Mouse (Mus musculus): ENCODE measurements at regions not wholly inside any gene's neighbourhood (a gene's known extent, or its start where the extent isn't known, plus 50 kb on each side); places are given as distances from the start of the nearest gene placed in this dataset.
"Not testable (repeated sequence)": the region's sequence is repeated elsewhere in the genome, so short reads cannot be mapped to it uniquely, and the experiment has no call there.

GRCm38 (mm10) chr7:64101679-64102078 lies 52.0 kb upstream of the Trpm1 start:
- no peak for DNase-seq (ENCODE audit: low spot score in 2 of 2)

- DNase-seq (ENCODE audit: low spot score in 2 of 2) = no peak
These were observed 54.0 kb upstream of the Trpm1 start for GRCm38 (mm10) chr7:64099606-64100005.

- no peak for DNase-seq (ENCODE audit: low spot score in 2 of 2)
These were observed 63.6 kb upstream of the Trpm1 start for GRCm38 (mm10) chr7:64090067-64090466.

DNA sequence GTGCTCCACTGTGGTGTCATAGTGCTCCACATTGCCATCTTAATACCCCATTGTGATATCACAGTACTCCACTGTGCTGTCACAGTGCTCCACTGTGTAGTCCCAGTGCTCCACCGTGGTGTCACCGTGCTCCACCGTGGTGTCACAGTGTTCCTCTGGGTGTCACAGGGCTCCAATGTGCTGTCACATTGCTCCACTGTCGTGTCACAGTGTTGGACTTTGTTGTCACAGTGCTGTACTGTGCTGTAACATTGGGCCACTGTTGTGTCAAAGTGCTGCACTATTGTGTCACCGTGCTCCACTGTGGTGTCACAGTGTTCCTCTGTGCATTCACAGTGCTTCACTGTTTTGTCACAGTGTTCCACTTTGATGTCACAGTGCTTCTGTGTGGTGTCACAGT lies 64.6 kb upstream of the Trpm1 start:
- DNase-seq (ENCODE audit: low spot score in 2 of 2) = no peak

GRCm38 (mm10) chr7:64083978-64084377 lies 69.7 kb upstream of the Trpm1 start:
- not testable (repeated sequence) for DNase-seq (ENCODE audit: low spot score in 2 of 2)

GRCm38 (mm10) chr7:64082651-64083050 lies 71.0 kb upstream of the Trpm1 start:
- DNase-seq (ENCODE audit: low spot score in 2 of 2) = no peak

DNA sequence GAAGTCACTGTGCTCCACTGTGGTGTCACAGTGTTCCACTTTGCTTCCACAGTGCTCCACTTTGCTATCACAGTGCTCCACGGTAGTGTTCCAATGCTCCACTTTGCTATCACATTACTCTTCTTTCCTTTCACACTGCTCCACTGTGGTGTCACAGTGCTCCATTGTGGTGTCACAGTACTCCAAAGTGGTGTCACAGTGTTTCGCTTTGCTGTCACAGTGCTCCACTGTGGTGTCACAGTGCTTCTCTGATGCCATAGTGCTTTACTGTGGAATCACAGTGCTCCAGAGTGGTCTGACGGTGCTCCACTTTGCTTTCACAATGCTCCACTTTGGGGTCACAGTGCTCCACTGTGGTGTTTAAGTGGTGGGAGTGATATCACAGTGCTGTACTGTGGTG lies 71.4 kb upstream of the Trpm1 start:
- DNase-seq (ENCODE audit: low spot score in 2 of 2) = no peak

GRCm38 (mm10) chr7:64081618-64082017 lies 72.0 kb upstream of the Trpm1 start:
- no peak for DNase-seq (ENCODE audit: low spot score in 2 of 2)

GRCm38 (mm10) chr7:64081019-64081418 lies 72.6 kb upstream of the Trpm1 start:
- DNase-seq (ENCODE audit: low spot score in 2 of 2) = no peak

GRCm38 (mm10) chr7:64079301-64079700 lies 74.3 kb upstream of the Trpm1 start:
- DNase-seq (ENCODE audit: low spot score in 2 of 2) = no peak

DNA sequence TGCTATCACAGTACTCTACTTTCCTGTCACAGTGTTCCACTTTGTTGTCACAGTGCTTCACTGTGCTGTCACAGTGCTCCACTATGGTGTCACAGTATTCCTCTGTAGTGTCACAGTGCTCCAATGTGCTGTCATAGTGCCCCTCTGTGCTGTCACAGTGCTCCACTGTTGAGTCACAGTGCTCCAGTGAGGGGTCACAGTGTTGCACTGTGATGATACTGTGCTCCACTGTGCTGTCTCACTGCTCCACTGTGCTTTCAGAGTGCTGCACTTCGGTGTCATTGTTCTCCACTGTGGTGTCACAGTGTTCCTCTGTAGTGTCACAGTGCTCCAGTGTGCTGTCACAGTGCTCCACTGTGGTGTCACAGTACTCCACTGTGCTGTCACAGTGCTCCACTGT lies 75.0 kb upstream of the Trpm1 start:
- DNase-seq (ENCODE audit: low spot score in 2 of 2) = no peak

DNA sequence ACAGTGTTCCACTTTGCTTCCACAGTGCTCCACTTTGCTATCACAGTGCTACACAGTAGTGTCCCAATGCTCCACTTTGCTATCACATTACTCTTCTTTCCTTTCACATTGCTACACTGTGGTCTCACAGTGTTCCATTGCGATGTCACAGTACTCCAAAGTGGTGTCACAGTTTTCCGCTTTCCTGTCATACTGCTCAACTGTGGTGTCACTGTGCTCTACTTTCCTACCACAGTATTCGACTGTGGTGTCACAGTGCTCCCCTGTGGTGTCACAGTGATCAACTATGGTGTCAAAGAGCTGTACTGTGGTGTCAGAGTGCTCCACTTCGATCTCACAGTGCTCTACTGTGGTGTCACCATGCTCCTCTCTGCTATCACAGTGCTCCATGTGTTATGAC lies 76.1 kb upstream of the Trpm1 start:
- peak; percentile 45 to 46 for DNase-seq (ENCODE audit: low spot score in 2 of 2)

- DNase-seq (ENCODE audit: low spot score in 2 of 2) = peak in 1 of 2 experiments; percentile 0
These were observed 76.8 kb upstream of the Trpm1 start for GRCm38 (mm10) chr7:64076764-64077360.

DNA sequence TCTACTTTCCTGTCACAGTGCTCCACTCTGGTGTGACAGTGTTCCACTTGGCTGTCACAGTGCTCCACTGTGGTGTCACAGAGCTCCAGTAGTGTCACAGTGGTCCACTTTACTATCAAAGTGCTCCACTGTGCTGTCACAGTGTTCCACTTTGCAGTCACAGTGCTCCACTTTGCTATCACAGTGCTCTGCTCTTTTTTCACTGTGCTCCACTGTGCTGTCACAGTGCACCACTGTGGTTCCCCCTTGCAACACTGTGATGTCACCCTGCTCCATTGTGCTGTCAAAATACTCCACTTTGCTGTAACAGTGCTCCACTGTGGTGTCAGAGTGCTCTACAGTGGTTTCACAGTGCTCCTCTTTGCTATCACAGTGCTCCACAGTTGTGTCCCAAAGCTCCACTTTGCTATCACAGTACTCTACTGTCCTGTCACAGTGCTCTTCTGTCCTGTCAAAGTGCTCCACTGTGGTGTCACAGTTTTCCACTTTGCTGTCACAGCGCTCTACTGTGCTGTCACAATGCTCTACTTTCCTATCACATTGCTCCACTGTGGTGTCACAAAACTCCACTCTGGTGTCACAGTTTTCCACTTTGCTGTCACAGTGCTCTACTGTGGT lies 77.8 kb upstream of the Trpm1 start:
- DNase-seq (ENCODE audit: low spot score in 2 of 2) = no peak

DNA sequence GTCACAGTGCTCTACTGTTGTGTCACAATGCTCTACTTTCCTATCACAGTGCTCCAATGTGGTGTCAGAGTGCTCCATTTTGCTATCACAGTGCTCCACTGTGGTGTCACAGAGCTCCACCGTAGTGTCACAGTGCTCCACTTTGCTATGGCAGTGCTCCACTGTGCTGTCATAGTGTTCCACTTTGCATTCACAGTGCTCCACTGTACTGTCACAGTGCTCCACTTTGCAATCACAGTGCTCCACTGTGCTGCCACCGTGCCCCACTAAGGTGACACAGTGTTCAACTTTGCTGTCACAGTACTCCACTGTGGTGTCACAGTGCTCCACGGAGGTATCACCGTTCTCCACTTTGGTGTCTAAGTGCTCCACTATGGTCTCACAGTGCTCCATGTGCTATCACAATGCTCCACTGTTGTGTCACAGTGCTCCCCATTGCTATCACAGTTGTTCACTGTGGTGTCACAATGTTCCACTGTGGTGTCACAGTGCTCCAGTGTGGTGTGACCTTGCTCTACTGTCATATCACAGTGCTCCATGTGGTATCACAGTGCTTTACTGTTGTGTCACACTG lies 78.9 kb upstream of the Trpm1 start:
- no peak for DNase-seq (ENCODE audit: low spot score in 2 of 2)

- no peak for DNase-seq (ENCODE audit: low spot score in 2 of 2)
These were observed 79.4 kb upstream of the Trpm1 start for GRCm38 (mm10) chr7:64074186-64074585.

DNA sequence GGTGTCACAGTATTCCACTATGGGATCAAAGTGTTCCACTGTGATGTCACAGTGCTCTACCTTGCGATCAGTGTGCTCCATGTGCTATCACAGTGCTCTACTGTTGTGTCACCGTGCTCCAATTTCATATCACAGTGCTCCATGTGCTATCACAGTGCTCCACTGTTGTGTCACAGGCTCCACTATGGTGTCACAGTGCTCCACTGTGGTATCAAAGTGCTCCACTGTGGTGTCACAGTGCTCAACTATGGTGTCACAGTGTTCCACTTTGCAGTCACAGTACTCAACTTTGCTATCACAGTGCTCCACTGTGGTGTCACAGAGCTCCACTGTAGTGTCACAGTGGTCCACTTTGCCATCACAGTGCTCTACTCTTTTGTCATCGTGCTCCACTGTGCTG lies 79.9 kb upstream of the Trpm1 start:
- no peak for DNase-seq (ENCODE audit: low spot score in 2 of 2)

GRCm38 (mm10) chr7:64070930-64071329 lies 82.7 kb upstream of the Trpm1 start:
- DNase-seq (ENCODE audit: low spot score in 2 of 2) = no peak

- no peak for DNase-seq (ENCODE audit: low spot score in 2 of 2)
These were observed 87.9 kb upstream of the Trpm1 start for GRCm38 (mm10) chr7:64065529-64066247.

GRCm38 (mm10) chr7:64064460-64065241 lies 89.0 kb upstream of the Trpm1 start:
- DNase-seq (ENCODE audit: low spot score in 2 of 2) = no peak

GRCm38 (mm10) chr7:64061170-64061569 lies 92.5 kb upstream of the Trpm1 start:
- DNase-seq (ENCODE audit: low spot score in 2 of 2) = no peak

DNA sequence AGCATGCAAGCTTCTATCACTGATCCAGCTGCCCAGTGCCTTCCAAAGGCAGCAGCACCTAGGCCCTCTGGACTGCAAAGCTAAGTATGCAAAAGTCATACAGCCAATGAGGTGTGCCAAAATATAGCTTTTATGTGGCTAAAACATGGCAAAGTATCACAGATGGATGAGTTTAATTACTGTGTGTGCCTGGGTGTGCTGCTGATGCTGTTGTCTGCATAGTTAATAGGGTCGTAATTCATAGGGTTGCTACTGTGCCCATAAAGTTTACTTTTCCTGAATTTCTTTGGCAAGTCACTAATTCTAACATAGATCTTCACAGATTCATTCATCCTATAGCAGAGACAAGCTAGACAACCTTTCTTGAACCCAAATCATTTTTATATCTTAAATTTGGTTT lies 93.1 kb upstream of the Trpm1 start:
- no peak for DNase-seq (ENCODE audit: low spot score in 2 of 2)

All from spleen, postnatal 36 days (tissue).